Mouse (Mus musculus) forebrain, embryonic 14.5 days (tissue): ENCODE results near the gene Tmem258. TPM values are rescaled to one million over a fixed set of nuclear protein-coding genes. Genes with fewer than 3 reads are reported as not detected.

Experiments
- ATAC-seq: fragments of 200-750 bp; cut with Nextera tagmentation; 2 replicates; pipeline ENCODE4 v1.8.0; 2017; ENCODE audit warnings: mild to moderate bottlenecking, moderate library complexity
- DNase-seq: peaks from one replicate; pipeline ENCODE4 v3.0.0-alpha.2; 2015; ENCODE audit warnings: low spot score
- H3K27ac ChIP-seq: fragments of 300-500 bp; sonication (generic); 2 replicates; pipeline ENCODE4 v1.5.1; 2014; ENCODE audit warnings: low read depth, mild to moderate bottlenecking, control low read depth, low read length, moderate library complexity
- H3K27me3 ChIP-seq: fragments of 300-500 bp; sonication (generic); replicated peaks from 2 replicates; pipeline ENCODE4 v1.6.1; 2014; ENCODE audit warnings: low read length, control low read depth, mixed read lengths; ENCODE audit not compliant: control insufficient read depth, insufficient read depth
- H3K36me3 ChIP-seq: fragments of 300-500 bp; sonication (generic); 2 replicates; pipeline ENCODE4 v1.6.1; 2014; ENCODE audit warnings: low read length, control low read depth; ENCODE audit not compliant: control insufficient read depth, insufficient read depth
- H3K4me1 ChIP-seq: fragments of 300-500 bp; sonication (generic); 2 replicates; pipeline ENCODE4 v1.6.1; 2014; ENCODE audit warnings: antibody characterized with exemption, low read length, control low read depth; ENCODE audit not compliant: control insufficient read depth, insufficient read depth
- H3K4me2 ChIP-seq: fragments of 300-500 bp; sonication (generic); 2 replicates; pipeline ENCODE4 v1.6.1; 2014; ENCODE audit warnings: mild to moderate bottlenecking, control low read depth, low read length
- H3K4me3 ChIP-seq: fragments of 300-500 bp; sonication (generic); 2 replicates; pipeline ENCODE4 v1.5.1; 2014; ENCODE audit warnings: low read depth, low read length, control low read depth
- H3K9ac ChIP-seq: fragments of 300-500 bp; sonication (generic); 2 replicates; pipeline ENCODE4 v1.6.1; 2014; ENCODE audit warnings: mild to moderate bottlenecking, low read length, control low read depth, moderate library complexity
- H3K9me3 ChIP-seq: fragments of 300-500 bp; sonication (generic); replicated peaks from 2 replicates; pipeline ENCODE4 v1.6.1; 2016; ENCODE audit warnings: low read length, control low read depth, mixed read lengths; ENCODE audit not compliant: control insufficient read depth
- WGBS: fragments of 180-500 bp; shearing (Covaris S2); extraction: QIAGEN DNeasy Blood & Tissue Kit; methylation state at CpG from one replicate; pipeline ENCODE4 v1.1.7; 2014; 5-methylcytosine and 5-hydroxymethylcytosine counted together
- polyA plus RNA-seq: library from polyadenylated mRNA; unstranded; fragments of >200 nt; fragmentation: Nextera tagmentation; extraction: Ambion mirVana; gene quantifications from 2 replicates; pipeline ENCODE4 v1.2.1, GENCODE M21; 2014

Gene Tmem258
- polyA plus RNA-seq, 1 experiment from 2014 or later = 505 TPM

DNA sequence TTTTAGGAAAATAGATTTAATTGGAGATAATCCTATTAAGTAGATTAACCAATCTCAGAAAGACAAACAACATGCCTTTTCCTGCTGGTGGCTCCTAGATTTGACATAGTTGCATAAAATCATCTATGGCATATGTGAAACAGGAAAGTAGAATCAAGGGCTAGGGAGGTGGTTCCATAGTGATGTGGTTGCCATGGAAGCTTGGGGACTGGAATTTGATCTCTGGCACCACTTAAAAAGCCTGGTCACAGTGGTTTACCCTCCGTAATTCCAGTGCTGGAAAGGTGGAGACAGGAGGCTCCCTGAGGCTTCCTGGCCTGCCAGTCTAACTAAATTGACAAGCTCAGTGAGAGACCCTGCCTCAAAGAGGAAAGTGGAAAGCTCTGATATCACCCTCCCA is 33.3 kb upstream of the Tmem258 start:
- Histone ChIP-seq H3K27ac (no peak overlapping the region), H3K9me3 (no peaks in the 10 kb centered on the region), H3K27me3 (no peaks in the 10 kb centered on the region), H3K36me3 (no peaks in the 10 kb centered on the region), H3K4me2 (no peak overlapping the region), H3K4me3 (no peak overlapping the region), H3K4me1 (no peaks in the 10 kb centered on the region), H3K9ac (no peak overlapping the region)
- 10% methylated on average over 1 of the region's 1 CpGs for WGBS
- DNase-seq (no peak), ATAC-seq (no peak)

DNA sequence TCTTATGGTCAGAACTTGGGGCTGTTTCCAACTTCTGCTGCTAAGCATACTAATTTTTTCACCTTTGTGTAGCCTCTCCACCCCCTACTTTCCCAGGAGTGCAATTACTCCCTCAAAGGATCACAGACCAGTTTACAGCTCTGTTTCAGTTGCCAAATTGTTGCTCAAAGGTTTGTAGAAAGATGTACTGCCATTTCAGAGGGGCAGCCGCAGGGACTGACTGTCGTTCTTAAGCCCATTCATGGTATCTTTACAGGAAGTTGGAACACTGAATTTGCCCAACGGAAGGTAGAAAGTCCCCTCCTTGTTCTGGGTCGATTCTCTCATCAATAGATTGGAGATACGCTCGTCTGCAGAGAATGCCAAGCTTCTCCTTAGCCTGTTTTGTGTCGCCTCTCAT is 32.5 kb upstream of the Tmem258 start:
- Histone ChIP-seq H3K27ac (no peak overlapping the region), H3K27me3 (no peaks in the 10 kb centered on the region), H3K4me3 (no peak overlapping the region), H3K4me1 (no peaks in the 10 kb centered on the region), H3K9me3 (no peaks in the 10 kb centered on the region), H3K4me2 (no peak overlapping the region), H3K36me3 (no peaks in the 10 kb centered on the region), H3K9ac (no peak overlapping the region)
- 82% methylated on average over 7 of the region's 7 CpGs for WGBS
- ATAC-seq = no peak
- no peak for DNase-seq

DNA sequence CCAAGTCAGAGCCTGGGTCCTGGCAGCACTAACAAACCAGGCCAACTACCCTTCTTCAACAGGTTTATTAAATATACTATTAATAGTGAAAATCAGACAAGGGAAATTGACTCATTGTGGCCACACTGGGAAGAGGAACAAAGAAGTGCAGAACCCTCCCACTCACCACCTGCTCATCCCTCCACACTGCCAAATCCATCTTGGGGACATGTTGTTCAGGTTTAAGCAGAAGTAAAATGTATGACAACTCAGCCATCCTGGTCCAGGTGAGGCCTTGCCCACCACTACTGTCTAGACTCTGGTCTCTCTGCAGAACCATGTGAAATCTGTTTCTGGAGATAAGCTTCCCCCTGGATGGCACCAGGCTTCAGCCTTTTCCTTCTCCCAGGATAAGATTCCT is 32.0 kb upstream of the Tmem258 start:
- Histone ChIP-seq H3K9ac (no peak overlapping the region), H3K4me2 (no peak overlapping the region), H3K4me3 (no peak overlapping the region), H3K27ac (no peak overlapping the region), H3K9me3 (no peaks in the 10 kb centered on the region), H3K4me1 (no peaks in the 10 kb centered on the region), H3K36me3 (no peaks in the 10 kb centered on the region), H3K27me3 (no peaks in the 10 kb centered on the region)
- no peak for ATAC-seq
- DNase-seq = no peak

DNA sequence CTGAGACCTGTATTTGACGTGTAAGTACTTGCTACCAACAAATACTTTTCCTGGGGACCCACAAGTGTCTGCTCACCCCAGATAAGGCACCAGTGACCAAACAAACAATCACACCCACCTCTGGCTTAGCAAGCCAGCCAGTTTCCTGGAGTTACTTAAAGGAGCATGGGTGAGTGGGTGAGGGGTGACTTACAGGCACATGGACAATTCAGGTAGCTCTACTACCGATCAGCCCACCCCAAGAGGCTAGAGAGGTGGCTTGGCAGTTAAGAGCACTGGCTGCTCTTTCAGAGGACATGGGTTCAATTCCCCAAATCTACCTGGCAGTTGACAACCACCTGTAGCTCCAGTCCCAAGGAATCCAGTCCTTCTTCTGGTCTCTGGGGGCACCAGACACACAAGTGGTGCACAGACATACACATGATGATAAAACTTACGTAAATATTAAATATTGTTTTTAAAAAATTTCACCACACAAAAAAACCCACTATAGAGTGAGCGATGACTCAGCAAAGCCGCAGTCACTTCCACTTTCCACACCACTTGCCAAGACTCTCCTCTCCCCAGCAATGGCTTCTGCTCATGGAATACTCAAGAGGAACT is 30.6 kb upstream of the Tmem258 start:
- ATAC-seq (no peak), DNase-seq (no peak)
- H3K9ac ChIP-seq = no peak overlapping the region
- no peaks in the 10 kb centered on the region for H3K36me3 ChIP-seq
- H3K27me3 ChIP-seq = no peaks in the 10 kb centered on the region
- H3K4me3 ChIP-seq = no peak overlapping the region
- no peak overlapping the region for H3K4me2 ChIP-seq
- H3K9me3 ChIP-seq = no peaks in the 10 kb centered on the region
- 93% methylated on average over 5 of the region's 5 CpGs for WGBS
- H3K27ac ChIP-seq = no peak overlapping the region
- no peaks in the 10 kb centered on the region for H3K4me1 ChIP-seq

DNA sequence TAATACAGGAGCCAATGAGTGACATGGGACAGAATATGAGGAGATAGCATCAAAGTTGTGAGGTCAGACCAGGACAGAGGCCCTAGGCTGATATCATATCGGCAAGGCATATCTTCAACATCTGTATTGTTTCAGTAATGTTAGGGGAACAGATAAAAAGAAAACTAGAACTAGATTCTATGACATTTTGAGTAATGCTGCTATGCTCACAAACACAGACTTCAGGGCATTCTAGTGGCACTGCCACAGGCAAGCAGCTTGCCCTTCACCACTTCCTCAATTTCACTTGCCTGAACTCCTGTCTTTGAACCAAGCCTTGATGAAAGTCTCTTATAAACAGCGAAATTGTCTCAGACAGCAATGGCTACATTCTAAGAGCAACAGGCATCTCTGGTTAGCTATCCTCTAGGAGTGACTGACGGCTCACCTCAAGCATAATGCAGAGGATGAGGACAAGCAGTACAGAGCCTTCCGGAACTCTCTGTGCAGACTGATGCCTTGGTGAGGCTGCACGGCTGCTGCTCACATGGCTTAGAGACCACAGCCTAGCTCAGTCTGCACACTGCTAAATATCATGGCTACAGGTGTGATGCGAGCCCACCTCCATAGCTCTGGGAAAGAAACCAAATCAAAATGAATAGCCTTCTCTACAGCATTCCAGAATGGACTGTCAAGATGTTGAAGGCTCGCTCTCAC is 29.8 kb upstream of the Tmem258 start:
- Histone ChIP-seq H3K27ac (no peak overlapping the region), H3K9ac (no peak overlapping the region), H3K4me2 (no peak overlapping the region), H3K9me3 (no peaks in the 10 kb centered on the region), H3K27me3 (no peaks in the 10 kb centered on the region), H3K36me3 (no peaks in the 10 kb centered on the region), H3K4me3 (no peak overlapping the region), H3K4me1 (no peaks in the 10 kb centered on the region)
- no peak for DNase-seq
- no peak for ATAC-seq
- 92% methylated on average over 7 of the region's 7 CpGs for WGBS

DNA sequence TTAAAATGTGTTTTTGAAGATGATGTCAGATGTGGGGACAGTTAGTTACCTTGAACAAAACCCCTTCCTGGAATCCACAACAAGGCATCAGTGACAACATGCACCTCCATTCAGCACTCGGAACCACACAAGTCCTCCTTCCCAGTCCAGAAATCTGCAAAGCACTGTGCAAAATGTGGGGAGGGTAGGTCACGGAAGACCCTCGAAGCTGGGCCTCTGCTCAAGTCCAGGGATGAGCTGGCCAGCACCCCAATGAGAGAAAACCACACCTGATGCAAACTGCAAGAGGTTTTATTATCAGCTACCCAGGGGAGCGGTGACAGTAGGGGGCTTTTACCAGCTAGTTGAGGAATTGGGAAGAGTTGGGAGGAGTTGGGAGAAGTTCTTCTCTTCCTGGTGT is 28.9 kb upstream of the Tmem258 start:
- Histone ChIP-seq H3K9ac (no peak overlapping the region), H3K4me3 (no peak overlapping the region), H3K4me1 (no peaks in the 10 kb centered on the region), H3K9me3 (no peaks in the 10 kb centered on the region), H3K27me3 (no peaks in the 10 kb centered on the region), H3K27ac (no peak overlapping the region), H3K36me3 (no peaks in the 10 kb centered on the region), H3K4me2 (no peak overlapping the region)
- WGBS = 87% methylated on average over 4 of the region's 4 CpGs
- DNase-seq (no peak), ATAC-seq (no peak)

DNA sequence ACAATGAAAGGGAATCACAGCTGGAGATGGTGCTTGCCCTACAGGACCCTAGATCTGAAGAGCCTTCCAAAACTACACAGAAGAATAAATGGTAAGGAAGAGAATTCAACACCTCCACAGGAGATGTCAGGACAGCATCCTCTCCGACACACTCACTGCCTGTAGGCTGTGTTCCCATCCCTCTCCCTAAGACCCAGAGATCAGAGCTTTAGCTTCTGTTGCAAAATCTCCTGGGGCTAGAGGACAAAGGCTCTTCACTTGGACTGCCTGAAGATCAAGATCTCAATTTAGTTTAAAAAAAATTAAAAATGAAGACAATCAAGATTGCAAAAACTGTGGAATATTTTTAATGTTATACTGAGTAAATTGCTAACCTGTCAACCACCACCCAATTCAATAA is 27.3 kb upstream of the Tmem258 start:
- ATAC-seq (no peak), DNase-seq (no peak)
- 66% methylated on average over 1 of the region's 1 CpGs for WGBS
- H3K9ac ChIP-seq = no peak overlapping the region
- no peaks in the 10 kb centered on the region for H3K27me3 ChIP-seq
- no peak overlapping the region for H3K27ac ChIP-seq
- no peaks in the 10 kb centered on the region for H3K36me3 ChIP-seq
- no peak overlapping the region for H3K4me3 ChIP-seq
- H3K4me1 ChIP-seq = no peaks in the 10 kb centered on the region
- H3K4me2 ChIP-seq = no peak overlapping the region
- H3K9me3 ChIP-seq = no peaks in the 10 kb centered on the region

DNA sequence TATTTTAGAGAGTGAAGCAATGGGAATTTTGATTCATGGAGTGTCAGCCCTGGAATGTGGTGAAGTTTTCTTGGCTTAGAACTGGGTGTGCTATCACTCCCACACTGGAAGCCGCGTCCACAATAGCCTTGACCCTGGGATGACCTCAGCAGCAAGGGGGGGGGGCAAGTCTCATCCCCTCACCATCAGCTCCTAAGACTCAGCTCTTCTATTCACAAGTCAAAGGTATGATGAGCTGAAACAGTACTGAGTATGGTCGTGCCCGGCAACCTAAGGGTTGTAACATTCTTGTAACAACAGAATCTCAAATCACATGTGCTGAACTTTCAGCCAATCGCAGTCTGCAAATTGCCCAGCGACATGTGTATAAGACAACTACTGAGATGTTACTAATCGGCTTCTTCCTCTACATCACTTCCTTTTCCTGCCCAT is 26.9 kb upstream of the Tmem258 start:
- Histone ChIP-seq H3K9ac (no peak overlapping the region), H3K27ac (no peak overlapping the region), H3K9me3 (no peaks in the 10 kb centered on the region), H3K4me3 (no peak overlapping the region), H3K27me3 (no peaks in the 10 kb centered on the region), H3K4me1 (no peaks in the 10 kb centered on the region), H3K36me3 (no peaks in the 10 kb centered on the region), H3K4me2 (no peak overlapping the region)
- DNase-seq (no peak), ATAC-seq (no peak)
- 73% methylated on average over 7 of the region's 7 CpGs for WGBS

DNA sequence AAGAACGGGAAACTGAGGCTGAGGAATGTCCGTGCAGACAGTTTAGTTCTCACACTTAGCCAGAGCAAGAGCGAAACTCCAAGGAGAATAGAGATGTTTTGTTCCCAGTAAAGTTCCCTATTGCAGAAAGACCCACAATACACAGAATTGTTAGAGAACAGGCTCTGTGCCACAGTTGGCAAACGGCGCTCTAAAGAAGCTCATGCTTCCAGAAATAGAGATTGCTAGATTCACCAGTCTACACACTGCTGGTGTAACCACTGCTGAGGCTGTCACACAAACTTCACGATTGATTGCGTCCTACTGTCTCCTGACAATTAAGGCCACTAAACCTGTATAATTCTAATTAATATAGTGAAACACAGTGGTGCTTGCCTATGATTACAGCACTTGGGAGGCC is 22.6 kb upstream of the Tmem258 start:
- WGBS = 88% methylated on average over 7 of the region's 7 CpGs

More for the DNA sequence above, 22.6 kb upstream of the Tmem258 start:
- no peaks in the 10 kb centered on the region for H3K9me3 ChIP-seq
- H3K4me1 ChIP-seq = peaks cover 15% of the 10 kb centered on the region
- peaks cover 15% of the 10 kb centered on the region for H3K36me3 ChIP-seq
- H3K27ac ChIP-seq = no peak overlapping the region
- no peak overlapping the region for H3K9ac ChIP-seq
- ATAC-seq (no peak), DNase-seq (no peak)
- H3K4me2 ChIP-seq = no peak overlapping the region
- no peak overlapping the region for H3K4me3 ChIP-seq
- H3K27me3 ChIP-seq = no peaks in the 10 kb centered on the region
